Mouse (Mus musculus) NIH3T3 (cell line): ENCODE data around the gene Commd1.

Experiments
- DNase-seq: peaks from one replicate; pipeline ENCODE4 v3.0.0-alpha.2; 2012; ENCODE audit warnings: low read depth

Gene Commd1

GRCm38 (mm10) chr11:22981984-22982757 lies at the start of gene Commd1, which contains the start of gene Gm28048:
Gene Commd1, minus strand, starts transcription at chr11:22982382.
Gene Gm28048, minus strand, starts transcription at chr11:22982090.
- peak; percentile 97 for DNase-seq

- DNase-seq, result no peak
These were observed 47.2 kb upstream of the Commd1 start for GRCm38 (mm10) chr11:23029399-23029798.

- no peak for DNase-seq
These were observed 46.8 kb upstream of the Commd1 start for GRCm38 (mm10) chr11:23028957-23029356.

GRCm38 (mm10) chr11:23024169-23024568 lies 42.0 kb upstream of the Commd1 start:
- no peak for DNase-seq

- no peak for DNase-seq
These were observed 41.0 kb upstream of the Commd1 start for GRCm38 (mm10) chr11:23023155-23023554.

GRCm38 (mm10) chr11:23020841-23021240 lies 38.7 kb upstream of the Commd1 start:
- no peak for DNase-seq

- no peak for DNase-seq
These were observed 38.1 kb upstream of the Commd1 start for GRCm38 (mm10) chr11:23020116-23020770.

- DNase-seq, result no peak
These were observed 35.8 kb upstream of the Commd1 start for GRCm38 (mm10) chr11:23017943-23018342.

- DNase-seq, result no peak
These were observed 32.8 kb upstream of the Commd1 start for GRCm38 (mm10) chr11:23014996-23015395.

- peak; percentile 48 for DNase-seq
These were observed 31.6 kb upstream of the Commd1 start for GRCm38 (mm10) chr11:23013580-23014294.

- DNase-seq, result no peak
These were observed 30.9 kb upstream of the Commd1 start for GRCm38 (mm10) chr11:23013096-23013495.

GRCm38 (mm10) chr11:23008824-23009200 lies 26.6 kb upstream of the Commd1 start:
- DNase-seq, result peak; percentile 6

- DNase-seq, result peak; percentile 92
These were observed 26.1 kb upstream of the Commd1 start for GRCm38 (mm10) chr11:23008181-23008823.

GRCm38 (mm10) chr11:23007481-23008180 lies 25.4 kb upstream of the Commd1 start, which contains the start of gene Fam161a:
Gene Fam161a, plus strand, starts transcription at chr11:23007531.
- DNase-seq, result peak; percentile 93

- DNase-seq, result no peak
These were observed 24.9 kb upstream of the Commd1 start for GRCm38 (mm10) chr11:23007166-23007480.

GRCm38 (mm10) chr11:23005276-23005675 lies 23.1 kb upstream of the Commd1 start:
- DNase-seq, result no peak

GRCm38 (mm10) chr11:22998308-22998707 lies 16.1 kb upstream of the Commd1 start:
- no peak for DNase-seq

- no peak for DNase-seq
These were observed 13.3 kb upstream of the Commd1 start for GRCm38 (mm10) chr11:22995461-22995860.

- DNase-seq, result peak; percentile 15
These were observed 12.1 kb upstream of the Commd1 start for GRCm38 (mm10) chr11:22994271-22994670.

- DNase-seq, result peak; percentile 18
These were observed 9.1 kb upstream of the Commd1 start for GRCm38 (mm10) chr11:22991218-22991835.
